Mouse (Mus musculus): Measurements from ENCODE around the gene Cnnm1.
"Not testable (repeated sequence)": the region's sequence is repeated elsewhere in the genome, so short reads cannot be mapped to it uniquely, and the experiment has no call there.

Cnnm1 gene

DNA sequence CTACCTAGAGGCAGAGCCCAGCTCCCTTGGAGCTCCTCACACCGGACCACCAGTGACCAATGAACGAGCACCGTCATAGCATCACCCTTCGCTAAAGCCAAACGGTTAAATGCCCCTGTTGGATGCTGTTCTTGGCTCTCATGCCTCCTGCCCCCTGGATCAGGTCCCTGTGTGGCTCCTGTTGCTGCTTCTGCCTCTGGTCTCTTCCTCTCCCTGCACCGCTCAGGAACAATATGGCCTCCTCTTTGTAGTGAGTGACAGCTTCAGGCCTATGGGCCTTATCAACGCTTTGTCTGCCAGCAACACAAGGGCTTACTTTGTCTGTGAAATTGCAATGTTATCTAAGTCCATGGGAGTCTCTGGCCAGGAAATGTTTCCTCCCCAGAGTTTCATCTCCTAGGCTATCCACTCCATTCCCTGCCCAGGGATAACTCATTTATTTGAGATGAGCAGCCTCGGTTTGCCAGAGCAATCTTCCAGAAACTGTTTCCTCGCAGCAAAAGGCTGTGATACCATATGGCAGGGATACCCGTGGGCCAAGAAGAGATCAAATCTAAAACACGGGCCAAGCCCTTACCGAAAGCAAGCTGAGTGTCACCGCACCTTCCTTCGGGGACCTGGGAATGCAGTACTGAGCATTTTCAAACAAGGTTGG, 25.5 kb downstream of the Cnnm1 start:
- no peak for DNase-seq (ENCODE audit: low read depth, low spot score)

DNA sequence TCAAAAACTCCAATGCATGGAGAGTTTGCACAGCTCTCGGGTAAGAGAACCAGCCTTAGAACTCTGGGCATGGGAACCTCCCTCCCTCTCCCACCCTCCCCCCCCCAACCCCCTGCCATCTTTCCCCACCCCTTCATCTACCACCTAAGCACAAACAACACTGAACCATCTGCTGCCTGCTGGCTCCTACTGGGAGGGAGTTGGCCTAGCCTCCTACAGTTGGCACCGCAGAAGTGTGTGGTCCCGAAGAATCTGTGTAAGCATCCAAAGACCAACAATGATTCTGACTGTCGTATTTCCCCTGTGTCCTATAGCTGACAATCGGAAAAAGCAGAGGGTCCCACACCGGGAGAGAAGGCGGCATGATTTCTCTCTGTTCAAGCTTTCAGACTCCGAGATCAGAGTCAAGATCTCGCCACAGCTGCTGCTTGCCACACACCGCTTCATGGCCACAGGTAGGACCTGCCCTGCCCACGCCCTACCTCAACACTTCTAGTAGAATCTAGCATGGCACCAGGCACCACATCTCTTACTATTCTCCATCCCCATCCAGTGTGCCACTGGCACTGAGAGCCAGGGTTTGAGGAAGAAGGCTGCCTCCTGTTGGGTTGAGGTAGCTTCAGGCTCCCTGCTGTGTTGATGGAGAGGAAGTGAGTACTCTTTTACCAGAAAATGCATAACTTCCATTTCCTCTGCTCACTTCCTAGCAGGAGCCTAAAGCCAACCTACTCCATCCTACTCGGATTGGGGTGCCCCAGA, 27.9 kb downstream of the Cnnm1 start:
- DNase-seq (ENCODE audit: low read depth, low spot score) = no peak

DNA sequence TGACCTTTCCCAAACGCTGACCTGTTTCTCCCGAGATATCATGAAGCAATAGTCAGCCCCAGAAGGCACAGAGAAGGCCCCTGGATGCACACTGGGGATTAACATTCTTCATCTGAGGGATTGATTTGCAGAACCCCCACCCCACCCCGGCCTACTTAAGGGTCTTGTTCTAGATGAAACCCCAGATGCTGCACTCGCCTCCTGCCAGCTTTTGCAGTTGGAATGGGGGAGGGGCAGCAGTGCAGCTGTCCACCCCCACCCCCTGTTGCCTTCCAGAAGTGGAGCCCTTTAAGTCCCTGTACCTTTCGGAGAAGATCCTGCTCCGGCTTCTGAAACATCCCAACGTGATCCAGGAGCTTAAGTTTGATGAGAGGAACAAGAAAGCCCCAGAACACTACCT, 29.1 kb downstream of the Cnnm1 start:
- no peak for DNase-seq (ENCODE audit: low read depth, low spot score)

DNA sequence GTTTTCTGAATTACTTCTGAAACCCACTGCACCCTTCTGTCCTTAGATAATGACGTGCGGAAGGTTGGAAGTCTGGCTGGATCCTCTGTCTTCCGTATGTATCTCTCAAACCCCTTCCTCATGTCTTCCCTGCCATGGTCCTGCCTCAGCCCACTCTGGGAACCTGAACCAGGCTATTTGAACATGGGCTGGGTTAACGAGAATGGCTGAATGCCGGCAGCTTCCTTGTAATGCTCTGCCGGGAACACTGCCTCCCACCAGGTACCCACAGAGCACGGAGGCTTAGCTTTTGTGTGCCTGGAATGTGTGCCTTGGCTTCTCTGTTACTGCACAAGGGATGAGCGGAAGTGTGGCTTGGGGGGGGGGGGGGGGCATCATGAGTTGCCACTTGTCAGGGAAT, 32.1 kb downstream of the Cnnm1 start:
- no peak for DNase-seq (ENCODE audit: low read depth, low spot score)

DNA sequence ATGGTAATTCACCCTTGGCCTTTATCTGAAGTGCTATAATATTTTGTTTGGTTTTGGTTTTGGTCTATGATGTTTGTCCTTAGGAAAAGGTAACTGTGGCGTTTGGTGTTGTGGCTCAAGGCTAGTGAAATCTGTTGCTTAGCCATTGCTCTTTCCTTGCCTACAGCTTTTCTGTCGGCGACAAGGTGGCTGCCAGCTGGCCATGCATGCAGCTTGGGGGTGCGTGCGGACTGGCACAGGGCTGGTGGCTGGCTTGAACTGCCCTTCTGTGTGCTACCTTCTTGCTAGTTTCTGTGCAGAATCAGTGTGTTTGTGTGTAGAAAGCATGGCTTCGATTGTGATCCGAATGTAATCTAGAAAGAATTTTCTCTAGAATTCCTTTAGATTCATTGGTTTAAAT, 32.5 kb downstream of the Cnnm1 start:
- no peak for DNase-seq (ENCODE audit: low read depth, low spot score)

DNA sequence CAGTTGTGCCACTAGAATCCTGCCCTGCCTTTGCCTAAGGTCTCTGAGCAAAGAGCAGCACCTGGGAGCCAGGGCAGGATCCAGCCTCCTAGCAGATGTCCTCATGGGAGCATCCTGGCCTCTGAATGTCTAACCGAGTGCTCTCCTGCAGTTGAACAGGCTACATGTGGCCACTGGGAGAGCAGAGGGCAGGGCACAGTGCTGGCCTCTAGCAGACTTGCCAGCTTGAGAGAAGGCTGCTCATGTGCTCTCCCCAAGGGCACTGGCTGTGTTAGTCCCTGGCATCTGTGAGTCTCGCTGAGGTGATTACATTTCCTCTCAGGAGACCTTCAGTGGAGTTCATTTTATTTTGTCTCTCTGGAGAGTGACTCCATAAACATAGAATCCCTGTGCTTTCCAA, 35.4 kb downstream of the Cnnm1 start:
- no peak for DNase-seq (ENCODE audit: low read depth, low spot score)

DNA sequence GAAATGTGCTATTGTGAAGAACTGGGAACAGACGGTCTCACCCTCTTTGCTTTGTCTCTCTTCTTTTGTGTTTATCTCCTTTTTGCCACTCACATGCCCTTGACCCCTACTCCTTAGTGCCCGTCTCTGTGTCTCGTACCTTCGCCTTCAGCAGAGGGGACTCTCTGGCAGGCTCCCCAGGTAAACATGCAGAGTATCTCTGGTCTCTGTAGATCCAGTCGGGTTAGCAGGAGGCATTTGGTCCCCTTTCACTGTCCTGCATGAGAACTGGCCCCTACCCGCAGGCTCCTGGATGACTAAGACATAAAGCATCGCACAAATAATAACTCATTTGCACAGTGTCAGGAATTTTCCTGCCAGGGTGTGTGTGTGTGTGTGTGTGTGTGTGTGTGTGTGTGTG, 35.8 kb downstream of the Cnnm1 start:
- no peak for DNase-seq (ENCODE audit: low read depth, low spot score)

DNA sequence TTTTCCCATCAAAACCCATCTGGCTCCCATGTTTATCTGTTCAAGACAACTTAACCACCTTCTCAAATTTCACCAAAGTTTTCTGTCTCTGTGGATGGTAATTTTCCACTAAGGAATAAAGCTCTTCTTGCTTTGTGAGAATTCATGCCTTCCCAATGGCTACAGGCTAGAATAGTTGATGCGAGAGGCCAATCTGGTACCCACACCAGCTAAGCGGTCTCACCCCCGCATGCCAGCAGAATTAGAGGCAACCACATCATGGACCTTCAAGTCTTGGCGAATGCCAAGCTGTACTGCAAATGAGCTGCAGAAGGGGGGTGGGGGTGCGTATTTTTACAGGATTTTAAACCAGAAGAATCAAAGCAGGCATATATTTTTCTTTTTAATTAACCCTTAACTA, 37.2 kb downstream of the Cnnm1 start:
- DNase-seq (ENCODE audit: low read depth, low spot score) = no peak

DNA sequence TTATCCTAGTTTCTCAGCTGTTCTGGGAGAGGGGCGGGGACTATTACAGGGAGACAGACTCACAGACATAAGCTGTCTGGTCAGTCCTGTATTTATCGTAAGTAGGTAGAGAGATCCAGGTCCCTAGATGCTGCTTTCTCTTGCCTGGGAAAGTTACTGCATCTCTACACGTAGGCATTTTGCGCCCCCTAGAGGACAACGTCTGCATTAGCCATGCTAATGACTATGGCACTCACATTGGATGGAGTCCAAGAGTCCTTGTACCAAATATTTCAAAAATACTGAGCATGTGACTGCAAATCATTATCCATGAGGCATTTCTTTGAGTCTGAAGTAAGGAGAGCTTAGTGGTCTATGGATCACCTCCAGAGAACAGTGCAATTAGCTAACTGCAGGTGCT, 38.7 kb downstream of the Cnnm1 start:
- DNase-seq (ENCODE audit: low read depth, low spot score) = no peak

DNA sequence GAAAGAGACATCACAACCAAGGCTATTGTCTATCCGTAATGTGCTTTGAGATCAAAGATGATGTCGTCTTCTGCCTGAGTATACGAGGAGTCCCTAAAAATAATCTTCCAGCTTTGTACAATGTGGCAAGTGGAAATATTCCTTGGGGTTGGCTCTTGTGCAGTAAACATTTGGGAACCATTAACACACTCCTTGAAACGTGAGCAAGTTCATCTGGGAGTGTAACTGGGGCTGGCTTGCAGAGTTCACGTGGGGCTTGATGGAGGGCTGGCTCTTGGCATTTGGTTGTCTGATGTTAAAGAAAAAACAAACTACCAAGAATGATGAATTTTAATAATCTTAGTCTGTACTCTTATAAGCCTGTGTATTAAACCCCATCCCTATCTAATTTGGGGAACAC, 39.2 kb downstream of the Cnnm1 start:
- no peak for DNase-seq (ENCODE audit: low read depth, low spot score)

DNA sequence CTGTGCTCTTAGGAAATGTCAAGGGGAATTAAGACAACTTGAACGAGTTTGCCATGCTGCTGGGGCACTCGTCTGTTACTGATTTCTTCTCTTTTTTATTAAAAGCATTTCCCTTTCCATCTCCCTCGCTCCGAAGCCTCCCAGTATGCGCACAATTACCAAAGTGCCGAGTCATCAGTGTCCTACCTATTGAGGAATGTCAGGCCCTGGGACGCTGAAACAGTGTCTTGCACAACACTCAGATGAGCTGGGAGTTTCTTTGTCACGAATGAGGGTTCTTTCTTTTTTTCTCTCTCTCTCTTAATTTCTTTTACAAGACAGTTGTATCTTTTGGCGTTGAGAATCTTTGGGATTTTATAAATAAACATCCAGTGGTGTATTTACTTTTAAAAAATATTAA, 40.3 kb downstream of the Cnnm1 start:
- DNase-seq (ENCODE audit: low read depth, low spot score) = no peak

DNA sequence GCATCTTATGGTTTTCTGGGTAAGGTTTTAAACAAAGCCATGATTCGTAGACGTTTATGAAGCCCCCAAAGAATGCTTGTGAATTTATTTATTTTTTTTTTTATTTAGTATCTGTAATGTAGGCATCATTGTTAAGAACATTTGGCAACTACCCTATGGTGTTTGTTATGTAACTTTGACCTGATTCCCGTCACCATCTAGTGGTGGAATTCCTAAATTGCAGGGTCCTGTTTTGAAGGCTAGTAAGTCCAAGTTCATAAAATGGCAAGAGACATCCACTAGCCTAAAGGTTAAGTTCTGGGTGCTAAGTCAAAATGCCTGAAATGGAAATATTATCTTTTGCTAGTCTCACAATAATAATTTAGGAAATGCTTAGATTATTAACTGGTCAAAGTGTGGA, 47.2 kb downstream of the Cnnm1 start:
- no peak for DNase-seq (ENCODE audit: low read depth, low spot score)

DNA sequence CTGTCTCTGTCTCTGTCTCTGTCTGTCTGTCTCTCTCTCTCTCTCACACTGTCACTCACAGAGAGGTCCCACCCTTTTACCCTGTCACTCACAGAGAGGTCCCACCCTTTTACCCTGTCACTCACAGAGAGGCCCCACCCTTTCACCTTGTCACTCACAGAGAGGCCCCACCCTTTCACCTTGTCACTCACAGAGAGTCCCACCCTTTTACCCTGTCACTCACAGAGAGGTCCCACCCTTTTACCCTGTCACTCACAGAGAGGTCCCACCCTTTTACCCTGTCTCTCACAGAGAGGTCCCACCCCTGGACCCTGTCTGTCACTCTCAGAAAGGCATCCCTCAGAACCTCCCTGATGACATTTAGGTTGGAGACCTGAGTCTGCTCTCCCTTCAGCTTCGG, 53.1 kb downstream of the Cnnm1 start:
- not testable (repeated sequence) for DNase-seq (ENCODE audit: low read depth, low spot score)

DNA sequence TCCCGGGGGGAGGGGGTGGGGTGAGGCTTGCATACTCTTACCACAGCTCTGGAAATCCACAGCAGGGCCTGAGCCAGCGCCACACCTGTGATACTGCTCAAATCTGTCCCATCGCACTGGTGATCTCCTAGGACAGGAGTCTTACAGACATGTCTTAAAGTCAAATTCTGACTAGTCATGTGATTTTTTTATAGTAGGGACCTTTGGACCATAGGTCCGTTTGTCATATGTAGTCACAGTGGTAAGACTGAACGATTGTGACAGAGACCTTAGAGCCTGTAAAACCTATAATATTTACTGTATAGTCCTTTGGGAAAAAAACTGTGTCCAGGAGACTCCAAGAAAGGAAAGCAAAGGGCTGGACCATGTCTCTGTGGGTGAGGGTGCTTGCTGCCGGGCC, 53.6 kb downstream of the Cnnm1 start:
- no peak for DNase-seq (ENCODE audit: low read depth, low spot score)

DNA sequence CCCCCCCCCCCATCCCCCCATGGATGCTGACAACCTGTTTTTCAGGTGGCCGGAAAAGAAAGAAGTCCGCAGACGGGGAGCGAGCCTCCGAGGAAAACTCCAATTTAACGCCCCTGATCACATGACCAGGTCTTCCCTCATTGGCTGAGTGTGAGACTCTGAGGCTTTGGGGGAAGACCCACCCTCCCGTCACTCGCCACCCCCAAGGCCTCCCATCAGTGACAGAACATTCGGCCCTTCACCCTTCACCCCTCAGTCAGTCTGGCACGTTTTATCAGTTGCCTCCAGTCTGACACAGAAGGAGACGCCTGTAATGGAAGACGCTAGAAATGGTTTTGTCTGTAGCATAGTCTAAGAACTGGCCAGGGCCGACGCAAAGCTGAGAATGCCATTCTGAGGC, 54.7 kb downstream of the Cnnm1 start:
- no peak for DNase-seq (ENCODE audit: low read depth, low spot score)

DNA sequence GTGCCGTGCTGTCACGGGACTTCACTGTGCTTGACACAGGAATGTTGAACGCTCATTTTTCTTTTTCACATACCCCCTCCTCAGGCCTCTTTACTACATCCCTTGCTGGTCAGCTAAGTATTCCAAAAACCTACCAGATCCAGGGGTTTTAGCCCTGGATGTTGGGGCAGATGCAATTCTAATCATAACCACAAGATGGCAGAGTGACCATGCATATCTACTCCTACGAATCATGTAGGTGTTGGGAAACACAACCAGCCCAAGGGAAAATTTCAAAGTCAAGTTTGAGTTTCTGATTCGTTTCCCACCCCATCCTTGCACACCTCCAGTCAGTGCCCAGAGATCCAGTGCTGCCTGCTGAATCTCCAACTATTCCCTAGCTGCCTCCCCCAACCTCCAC, 55.6 kb downstream of the Cnnm1 start:
- DNase-seq (ENCODE audit: low read depth, low spot score) = no peak

DNA sequence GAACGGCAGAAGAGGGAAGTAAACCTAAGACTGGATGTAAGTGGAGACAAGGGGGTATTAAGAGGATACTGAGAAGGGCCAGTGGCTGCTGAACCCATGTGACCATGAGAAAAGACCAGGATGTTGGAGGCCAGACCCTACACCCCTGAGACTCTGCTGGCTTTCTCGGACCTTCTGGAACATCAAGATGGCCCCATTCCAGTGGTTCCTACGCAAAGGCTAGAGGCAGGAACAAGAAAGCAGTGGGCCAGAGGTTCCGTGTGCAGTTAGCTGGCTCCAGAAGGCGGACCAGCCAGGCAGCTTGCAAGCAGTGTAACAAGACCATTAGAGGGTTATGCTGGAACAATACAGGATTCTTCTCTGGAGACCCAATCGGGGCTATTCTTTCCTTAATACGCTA, 57.2 kb downstream of the Cnnm1 start:
- no peak for DNase-seq (ENCODE audit: low read depth, low spot score)

DNA sequence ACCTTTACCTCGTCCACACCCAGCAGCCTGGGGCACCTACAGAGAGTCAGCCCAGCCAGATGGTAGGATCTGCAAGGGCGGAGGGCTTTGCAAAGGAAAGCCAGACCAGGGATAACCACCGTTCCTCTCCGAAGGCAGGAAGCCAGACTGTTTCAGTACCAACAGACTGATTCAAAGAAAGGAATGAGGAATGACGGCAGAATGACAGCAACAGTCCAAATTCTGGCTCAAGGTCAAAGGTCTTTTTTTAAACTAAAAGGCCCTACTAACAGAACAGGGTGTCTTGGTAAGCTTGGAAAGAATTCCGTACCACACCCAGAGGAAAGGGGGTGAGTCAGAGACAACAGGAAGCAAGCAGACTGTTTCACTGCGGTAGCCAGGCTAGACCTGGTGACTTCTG, 58.6 kb downstream of the Cnnm1 start:
- DNase-seq (ENCODE audit: low read depth, low spot score) = no peak

DNA sequence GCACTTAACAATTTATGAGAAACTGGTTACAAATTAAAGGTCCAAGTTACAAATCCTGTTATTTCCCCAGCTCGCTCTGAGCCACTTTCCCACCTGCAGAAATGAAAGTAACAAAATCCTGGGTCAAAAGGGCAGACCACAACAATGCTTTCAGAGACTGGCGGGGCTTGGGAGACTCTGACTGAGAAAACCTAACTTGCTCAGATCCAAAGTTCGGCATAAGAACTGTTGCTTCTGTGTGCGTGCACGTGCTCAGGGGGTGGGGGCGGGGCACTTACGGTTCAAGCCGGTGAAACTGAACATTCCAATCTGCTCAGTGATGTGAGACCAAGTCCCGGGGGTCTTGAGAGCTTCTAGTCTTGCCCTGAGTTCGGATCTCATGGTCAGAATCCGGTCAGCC, 62.4 kb downstream of the Cnnm1 start:
- no peak for DNase-seq (ENCODE audit: low read depth, low spot score)

DNA sequence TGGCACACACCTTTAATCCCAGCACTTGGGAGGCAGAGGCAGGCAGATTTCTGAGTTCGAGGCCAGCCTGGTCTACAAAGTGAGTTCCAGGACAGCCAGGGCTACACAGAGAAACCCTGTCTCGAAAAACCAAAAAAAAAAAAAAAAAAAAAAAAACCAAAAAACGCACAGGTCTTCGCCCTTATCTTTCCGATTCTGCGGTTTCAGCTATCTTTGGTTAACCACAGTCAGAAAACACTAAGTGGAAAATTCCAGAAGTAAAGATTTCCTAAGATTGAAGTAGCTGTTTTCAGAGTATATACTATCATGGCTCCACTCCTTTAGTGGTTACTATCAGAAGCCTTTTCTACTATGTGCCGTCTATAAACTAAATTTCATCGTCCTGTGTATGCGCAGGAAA, 63.4 kb downstream of the Cnnm1 start:
- not testable (repeated sequence) for DNase-seq (ENCODE audit: low read depth, low spot score)

DNA sequence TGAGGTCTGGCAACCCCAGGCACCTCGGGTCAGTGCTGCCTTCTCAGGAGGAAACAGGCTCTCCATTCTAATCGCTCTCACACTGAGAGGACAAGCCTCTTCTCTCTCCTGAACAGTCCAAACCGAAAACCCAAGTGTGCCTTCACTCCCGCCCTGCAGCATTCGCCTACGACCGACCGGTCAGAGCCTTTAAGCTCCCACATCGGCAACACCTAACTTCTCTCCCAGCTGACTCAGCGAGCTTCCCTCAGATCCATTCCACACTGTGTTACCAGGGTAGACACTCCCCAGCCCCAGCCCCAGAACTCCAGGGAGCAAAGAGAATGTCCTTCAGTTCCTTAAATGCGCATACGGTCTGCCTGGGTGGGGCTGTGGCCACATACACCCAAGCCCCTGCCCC, 65.2 kb downstream of the Cnnm1 start:
- DNase-seq (ENCODE audit: low read depth, low spot score) = no peak

DNA sequence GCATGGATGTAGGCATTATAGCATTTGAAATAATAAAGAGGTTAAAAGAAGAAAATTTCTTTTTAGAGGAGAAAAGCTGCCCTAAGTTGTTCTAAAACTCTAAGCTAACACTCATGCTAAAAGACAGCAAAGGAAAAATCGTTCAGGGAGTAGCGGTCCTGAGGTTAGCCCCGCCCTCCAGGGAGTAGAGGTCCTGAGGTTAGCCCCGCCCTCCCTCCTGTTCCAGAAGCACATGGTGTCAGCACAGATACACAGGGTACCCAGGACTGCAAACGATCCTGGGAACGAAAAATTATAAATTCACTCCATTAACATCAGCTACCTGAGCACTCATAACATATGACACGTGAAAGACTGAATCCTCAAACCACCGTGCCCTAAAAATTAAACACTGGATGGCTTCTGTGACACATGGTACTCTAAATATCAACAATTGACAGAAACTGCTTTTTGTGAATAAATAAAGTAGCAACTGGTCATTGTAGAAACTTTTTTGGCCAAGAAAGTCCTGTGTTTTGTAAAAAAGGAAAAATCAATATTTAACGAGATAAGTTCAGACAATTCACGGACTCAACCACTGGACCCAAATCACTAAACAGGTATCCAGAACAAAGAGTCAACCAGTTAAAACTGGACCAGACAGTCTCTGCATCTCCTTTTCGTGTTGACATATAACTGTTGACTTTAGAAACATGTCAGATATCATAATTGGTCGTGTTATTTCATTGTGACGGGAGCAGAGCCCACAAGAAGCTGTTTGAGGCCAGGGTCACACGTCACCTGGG, 70.4 kb downstream of the Cnnm1 start:
- no peak for DNase-seq (ENCODE audit: low read depth, low spot score)
